Mouse (Mus musculus) 416B (cell line): ENCODE measurements around the gene Clcf1.

Source experiments
- DNase-seq: peaks from one replicate; pipeline ENCODE4 v3.0.0; 2011; ENCODE audit warnings: low read depth

Clcf1 gene

DNA sequence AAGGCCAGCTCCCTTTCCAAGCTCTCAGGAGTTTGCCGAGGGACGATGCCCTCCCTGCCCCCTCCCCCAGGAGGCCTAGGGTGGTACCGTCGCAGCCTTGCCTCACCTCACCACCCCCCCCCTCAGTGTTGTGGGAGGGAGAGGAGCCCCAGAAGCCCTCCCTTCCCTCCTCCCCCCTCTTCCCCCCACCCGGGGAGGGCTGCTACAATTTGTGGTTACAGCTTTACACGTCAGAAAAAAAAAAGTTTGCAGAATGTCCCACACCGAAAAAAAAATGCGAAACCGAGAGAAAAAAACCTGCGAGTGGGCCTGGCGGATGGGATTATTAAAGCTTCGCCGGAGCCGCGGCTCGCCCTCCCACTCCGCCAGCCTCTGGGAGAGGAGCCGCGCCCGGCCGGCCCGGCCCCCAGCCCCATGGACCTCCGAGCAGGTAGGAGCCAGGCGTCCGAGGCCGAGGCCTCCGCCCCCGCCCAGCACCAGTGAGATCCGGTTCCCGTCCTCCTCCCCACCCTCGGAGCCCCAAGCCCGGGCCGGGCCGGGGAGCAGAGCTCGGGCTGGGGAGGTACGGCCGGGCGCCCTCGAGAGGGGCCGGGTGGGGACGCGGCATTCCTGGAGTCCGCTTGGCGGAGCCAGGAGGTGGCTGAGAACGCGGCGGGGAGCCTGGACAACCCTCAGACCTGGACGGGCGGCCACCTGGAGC is at the start of gene Clcf1, which contains the start of gene AC109138.7:
TSS of gene Clcf1 (plus strand) at position 168 of the 700 bp plus-strand sequence.
TSS of gene AC109138.7 (plus strand) at position 287 of the 700 bp plus-strand sequence.
- DNase-seq, result peak; percentile 62

DNA sequence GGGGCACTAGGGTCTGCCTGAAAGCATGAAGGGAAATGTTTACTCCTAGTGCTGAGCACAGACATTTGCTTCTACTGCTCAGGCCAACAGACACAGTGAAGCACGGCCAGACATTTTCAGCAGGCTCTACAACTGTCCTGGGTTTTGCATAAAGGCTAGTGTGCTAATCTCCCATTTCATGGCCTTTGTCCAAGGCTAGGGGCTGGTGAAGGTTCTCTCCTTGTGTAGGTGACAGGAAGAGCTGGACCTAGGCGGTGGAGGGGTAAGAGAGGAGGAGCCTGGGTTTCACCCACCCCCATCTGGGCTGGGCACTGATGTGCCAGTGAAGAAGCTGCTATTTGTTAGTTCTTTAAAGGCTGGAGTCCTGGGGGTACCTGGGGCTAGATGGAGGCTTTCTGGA is 49.3 kb upstream of the Clcf1 start:
- no peak for DNase-seq

DNA sequence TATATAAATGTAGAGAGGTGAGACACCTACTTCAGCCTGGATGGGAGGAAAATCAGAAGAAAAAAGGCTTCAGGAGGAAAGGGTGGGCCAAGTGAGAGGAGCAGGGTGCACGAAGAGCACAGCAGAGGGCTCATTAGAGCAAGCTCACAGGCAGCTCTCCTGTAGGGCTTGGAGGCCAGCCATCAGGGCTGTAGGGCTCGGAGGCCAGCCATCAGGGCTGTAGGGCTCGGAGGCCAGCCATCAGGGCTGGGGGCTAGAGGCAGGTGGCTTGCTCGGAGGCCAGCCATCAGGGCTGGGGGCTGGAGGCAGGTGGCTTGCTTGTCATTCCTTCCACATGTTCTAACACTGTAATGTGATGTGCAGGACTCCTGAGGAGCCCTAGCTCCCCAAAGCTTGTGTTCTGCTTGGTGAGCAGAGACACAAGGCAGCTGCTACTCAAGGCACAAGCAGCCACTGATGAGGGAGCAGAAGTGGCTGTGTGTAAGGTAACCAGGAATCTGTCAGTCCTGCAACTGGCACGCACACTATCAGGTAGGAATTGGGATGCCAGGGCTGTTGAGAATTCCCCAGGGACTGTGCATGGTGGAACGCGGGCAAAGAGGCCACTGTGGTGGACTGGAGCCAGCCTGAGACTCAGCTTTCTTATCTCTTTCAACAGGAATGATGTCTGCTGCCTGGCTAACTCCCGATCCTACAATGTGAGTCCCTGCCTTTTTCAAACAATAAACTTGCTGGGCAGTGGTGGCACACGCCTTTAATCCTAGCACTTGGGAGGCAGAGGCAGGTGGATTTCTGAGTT is 47.2 kb upstream of the Clcf1 start:
- no peak for DNase-seq

DNA sequence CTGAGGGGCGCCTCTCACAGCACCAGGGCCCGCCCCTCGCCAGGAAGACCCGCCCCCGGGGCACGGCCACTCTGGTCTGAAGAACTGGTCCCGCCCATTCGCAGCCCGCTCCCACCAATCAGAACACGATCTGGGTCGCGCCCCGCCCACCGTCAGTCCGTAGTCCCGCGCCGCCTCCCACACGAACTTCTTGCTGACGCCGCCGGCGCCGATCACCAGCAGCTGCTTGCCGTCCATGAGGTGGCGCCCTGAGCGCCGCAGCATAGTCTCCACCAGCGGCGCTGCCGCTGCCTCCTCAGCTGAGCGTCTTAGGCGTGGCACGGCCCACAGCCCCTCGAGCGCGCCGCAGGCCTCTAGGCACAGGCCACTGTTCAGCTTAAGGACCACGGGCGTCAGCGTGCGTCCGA is 44.7 kb upstream of the Clcf1 start:
- peak; percentile 98 for DNase-seq

DNA sequence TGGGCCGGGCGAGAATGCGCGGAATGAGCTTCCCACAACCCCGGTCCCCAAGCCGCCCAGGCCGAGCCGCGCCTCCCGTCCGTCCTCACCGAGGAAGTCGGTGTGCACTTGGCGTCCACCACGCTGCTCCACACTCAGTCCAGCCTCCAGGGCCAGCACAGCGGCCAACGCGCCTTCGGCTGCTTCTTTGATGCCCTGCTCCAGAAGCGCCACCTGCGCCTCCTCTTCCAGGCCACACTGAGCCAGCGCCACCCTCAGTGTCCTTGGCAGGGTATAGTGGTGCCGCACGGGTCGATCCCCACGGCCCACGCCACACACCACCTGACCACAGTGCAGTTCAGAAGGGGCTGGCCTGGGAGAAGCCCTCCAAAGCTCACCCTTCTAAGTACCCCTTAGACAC is 44.2 kb upstream of the Clcf1 start:
- DNase-seq, result no peak

DNA sequence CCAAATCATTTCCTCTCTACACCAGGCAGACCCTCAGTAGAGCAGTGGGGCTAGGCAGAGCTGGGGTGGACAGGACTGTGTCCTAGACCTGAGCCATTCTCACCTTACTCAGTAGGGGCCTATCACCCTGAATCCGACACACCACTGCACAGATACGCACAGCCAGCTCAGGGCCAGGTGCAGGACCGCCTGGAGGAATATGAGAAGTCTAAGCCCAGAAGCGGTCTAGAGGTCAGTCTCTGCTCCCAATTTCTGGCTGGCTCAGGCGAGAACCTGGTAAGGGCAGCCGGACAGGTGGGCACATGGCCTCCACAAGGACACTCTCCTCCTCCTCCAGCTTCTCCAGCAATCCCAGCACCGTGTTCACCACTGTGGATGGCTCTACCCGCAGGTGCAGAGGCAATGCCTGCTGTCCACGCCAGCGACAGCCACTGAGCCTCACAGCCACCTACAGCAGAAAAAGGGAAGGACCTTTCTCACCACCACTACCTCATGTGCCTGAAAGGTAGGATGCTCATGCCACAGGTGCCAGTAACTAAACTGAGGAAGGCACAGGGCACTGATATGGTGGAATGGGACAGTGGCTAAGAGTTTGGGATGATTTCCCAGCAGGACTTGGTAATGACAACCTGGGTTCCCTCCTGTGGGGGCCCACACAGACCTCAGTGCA is 43.2 kb upstream of the Clcf1 start:
- DNase-seq, result no peak

DNA sequence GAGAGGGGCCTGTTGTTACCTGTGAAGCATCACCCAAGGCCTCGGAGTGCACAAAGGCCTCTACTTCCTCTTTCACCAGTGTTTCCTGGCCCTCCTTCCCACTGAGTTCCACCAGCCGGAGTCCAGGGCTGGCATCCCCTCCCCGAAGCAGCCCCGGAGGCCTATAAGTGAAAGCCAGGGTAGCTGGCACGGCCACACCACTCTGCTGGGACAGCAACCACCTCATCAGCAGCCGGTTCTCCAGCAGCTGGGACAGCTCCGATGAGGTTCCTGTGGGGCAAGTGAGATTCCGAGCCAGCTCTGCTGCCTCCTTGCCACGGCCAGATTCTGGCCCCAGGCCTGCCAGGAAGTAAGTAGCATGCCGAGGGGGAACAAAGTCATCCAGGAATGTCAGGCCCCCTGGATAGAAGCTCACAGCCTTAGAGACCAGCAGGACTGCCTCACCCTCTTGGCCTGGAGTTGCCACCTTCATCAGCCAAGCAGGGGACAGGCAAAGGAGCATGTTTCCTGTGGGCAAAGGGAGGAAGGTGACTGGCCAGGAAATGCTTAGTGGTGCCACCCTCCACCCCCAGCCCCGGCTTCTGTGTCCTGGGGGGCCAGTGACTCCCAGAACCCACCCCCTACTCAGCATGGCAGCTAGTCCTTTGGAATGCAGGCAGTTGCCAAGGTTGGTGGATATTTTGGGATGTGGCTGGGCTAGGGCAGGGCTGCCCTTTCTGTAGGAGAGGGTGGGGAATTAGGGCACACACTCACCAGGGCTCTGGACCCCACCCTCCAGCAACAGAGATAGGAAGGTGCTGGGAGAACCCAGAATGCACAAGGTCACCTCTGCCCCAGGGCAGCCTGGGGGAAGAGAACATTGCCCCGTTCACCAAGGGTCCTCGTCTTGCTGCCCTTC is 42.4 kb upstream of the Clcf1 start:
- peak; percentile 32 for DNase-seq

DNA sequence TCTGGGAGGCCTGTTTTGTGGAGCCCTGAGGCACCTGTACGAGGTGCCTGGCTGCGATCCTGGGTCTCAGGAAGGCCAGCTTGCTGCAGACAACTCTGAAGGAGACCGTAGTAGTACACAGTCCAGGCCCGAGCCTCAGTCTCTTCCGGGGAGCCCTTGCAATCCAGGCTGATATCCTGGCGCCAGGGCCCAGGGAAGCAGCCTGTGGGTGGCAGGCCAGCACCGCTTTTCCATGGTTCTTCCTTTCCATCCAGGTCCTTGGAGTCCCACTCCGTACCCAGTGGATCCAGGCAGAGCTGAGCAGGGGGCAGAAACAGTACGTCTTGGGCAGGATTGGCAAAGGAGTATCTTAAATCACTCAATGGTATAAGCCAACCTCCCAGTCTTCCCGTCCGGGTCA is 41.1 kb upstream of the Clcf1 start:
- no peak for DNase-seq

DNA sequence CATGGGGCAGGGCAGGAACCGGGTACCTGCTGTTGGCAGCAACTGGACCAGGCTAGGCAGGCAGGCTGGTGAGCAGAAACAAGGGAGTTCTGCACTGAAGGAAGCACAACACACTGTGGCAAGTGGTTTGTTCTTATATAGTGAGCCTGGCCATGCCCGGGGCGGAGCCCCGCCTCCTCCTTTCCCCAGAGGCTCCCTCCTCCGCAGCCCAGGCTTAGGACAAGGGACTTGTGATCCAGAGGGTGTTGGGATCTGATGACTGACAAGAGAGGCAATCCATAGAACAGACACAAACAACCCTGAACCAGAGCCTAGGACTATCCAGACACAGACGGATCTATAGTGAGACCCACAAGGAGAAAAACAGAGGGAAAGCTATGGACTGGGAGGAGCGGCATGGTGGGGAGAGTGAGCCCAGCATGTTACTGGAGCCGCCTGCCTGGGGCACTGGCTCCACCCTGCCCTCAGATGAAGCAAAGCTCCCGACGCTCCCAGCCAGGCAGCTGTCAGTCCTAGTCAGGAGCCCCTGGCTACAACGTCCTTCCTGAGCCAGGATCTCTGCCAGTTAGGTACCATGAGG is 38.6 kb upstream of the Clcf1 start, which contains the start of gene Carns1:
TSS of gene Carns1 (minus strand) at position 112 of the 580 bp plus-strand sequence.
- no peak for DNase-seq

DNA sequence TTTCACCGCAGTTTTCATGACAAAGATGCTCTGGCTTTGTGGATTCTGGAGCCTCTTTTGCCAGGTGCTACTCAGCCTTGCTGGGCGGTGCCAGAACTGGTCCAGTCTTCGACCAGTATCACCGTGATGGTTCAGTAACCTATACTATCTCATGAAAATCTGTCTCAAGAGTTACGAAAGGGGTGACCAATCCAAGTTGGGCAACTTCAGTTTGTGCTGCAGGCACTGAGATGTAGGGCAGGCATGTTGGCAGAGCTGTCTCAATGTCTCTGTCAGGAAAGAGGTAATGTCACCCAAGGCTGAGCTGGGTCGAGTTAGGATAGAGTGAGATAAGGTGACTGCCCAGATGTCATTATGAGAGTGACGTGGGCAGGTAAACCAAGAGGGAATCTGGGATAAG is 33.6 kb upstream of the Clcf1 start:
- peak; percentile 62 for DNase-seq

DNA sequence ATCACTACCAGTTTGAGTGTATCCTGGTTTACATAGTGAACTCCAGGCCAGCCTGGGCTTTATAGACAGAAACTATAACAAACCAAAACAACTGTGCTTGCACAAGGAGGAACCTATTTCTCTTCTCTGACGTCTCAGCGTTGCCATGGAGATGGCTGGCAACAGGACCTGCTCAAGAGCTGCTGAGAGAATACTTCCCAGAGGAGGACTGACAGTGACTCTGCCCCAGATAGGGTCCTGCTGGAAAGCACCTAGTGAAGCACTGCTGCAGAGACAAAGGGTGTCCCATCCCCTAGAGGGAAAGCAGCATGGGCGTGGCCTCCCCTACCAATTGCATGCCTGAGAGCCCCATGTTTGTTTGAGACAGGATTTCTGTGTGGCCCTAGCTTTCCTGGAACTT is 32.1 kb upstream of the Clcf1 start:
- DNase-seq, result peak; percentile 34

DNA sequence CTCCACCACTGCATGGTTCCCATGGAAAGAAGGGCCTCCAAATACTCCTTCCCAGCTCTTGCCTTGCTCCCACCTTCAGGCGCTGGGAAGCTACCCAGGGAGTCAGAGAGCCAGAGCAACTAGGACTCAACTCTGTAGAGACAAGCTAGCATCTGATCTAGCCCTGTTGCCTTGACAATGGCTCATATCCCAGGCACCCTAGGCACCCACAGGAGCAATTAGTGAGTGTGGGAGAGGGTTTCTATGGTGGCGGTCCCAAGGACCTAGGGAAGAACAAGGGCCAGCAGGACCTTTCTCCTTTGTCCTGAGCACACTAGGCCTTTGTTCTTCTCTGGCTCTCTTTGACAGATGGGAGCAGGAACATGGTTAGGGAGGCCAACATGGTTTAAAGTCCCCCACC is 30.3 kb upstream of the Clcf1 start:
- DNase-seq, result no peak

DNA sequence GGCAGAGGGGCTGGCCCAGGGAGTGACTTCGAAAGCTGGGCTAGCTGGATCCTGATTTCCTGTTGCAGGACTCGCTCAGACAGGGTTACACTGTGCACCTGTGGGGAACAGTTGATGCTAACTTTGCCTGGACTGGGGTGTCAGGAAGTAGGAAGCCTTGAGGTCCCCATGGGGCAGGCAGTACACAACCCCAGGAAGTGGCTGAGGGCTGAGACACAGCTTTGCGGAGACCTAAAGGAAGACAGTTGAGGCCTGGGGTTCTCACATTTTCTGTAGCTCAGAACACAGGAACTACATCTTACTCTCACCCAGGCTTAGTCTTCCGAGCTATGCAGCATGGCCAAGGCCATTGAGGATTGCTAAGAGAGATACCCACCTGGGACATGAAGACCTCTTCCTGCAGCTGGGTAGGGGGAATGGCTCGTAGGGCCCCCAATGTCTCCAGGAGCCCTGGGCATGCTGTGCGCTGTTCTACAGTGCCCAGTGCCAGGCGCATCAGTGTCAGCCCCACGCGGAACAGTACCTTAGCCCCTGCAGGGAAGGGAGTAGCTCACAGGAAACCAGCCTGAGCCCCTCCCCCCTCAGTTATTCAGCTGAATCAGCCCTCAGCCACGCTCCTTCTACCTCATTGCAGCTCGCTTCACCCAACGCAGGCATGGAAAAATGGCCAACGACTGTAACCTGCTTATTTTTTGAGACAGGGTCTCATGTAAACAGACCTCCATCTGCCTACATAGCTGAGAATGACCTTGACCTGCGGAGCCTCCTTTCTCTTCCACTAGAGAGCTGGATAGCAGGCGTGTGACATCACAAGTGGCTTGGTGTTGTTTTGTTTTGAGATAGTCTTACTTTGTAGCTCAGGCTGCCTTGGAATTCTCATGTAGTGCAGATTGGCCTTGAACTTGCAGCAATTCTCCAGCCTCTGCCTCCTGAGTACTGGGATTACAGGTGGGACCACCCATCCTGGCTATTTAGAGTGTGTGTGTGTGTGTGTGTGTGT is 28.8 kb upstream of the Clcf1 start:
- DNase-seq, result peak; percentile 93

DNA sequence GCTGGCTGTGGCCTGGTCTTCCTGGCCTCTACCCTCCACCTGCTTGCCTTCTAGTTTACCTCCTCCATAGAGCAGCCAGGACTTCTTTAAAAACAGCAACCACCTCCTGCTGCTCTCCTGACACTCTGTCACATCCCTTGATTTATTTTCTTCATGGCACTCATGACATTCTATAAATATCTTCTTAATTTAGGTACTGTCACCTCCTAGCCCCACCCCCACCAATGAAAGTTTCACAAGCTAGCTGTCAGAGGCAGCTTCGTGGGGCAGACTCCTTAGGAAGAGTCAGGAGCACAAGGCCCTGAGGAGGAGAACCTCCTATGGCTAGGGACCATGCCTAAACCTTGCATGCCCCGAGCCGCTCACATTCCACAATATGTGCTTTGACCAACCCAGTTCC is 26.7 kb upstream of the Clcf1 start:
- no peak for DNase-seq

DNA sequence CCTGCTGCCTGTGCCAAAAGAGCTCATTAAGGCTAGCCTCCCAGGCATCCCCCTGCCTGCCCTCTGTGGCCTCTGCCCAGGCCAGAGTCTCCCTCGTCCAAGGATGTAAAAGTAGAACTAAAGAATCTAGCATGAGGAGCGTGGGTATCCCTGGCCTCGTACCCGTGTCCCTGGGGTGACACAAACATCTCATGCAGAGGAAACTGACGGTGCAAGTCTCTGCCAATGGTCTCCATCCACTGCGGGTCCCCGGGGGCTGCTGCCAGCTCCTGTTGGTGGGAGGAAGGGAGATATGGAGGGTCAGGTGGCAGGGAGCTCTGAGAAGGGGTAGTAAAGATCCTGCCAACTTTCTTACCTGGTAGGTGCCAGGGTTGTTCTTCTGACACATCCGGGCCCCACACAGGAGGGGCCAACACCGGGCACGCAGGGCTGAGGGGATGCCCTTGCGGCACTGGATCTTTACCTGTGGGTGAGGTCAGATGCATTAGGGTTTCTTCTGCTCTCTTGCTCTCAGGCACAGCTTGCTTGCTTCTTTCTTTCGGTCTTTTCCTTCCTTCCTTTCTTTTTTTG is 24.9 kb upstream of the Clcf1 start:
- no peak for DNase-seq

DNA sequence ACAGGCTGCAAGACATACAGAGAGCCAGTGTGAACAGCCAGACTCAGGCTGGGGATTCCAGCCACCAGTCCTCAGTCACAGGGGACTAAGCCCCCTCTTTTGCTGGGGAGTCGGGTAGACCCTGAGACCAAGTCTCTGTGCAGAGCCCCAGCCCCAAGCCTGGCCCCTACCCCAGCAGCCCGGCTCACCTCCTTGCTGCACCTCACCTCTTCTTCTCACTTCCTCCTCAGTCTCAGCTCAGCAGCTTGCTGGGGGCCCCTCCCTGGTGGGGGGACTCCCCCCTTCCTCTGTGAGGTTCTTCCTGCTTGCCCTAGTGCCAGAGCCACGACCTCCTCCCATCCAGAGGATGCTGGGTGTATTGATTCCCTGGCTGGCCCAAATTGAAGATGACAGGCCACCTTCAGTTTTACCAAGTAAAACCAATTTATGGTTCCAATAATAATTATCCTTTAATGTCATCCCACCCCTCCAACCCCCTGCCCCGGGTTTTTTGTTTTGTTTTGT is 23.2 kb upstream of the Clcf1 start, which contains the start of gene Tbc1d10c:
TSS of gene Tbc1d10c (minus strand) at position 454 of the 504 bp plus-strand sequence.
- peak; percentile 76 for DNase-seq

DNA sequence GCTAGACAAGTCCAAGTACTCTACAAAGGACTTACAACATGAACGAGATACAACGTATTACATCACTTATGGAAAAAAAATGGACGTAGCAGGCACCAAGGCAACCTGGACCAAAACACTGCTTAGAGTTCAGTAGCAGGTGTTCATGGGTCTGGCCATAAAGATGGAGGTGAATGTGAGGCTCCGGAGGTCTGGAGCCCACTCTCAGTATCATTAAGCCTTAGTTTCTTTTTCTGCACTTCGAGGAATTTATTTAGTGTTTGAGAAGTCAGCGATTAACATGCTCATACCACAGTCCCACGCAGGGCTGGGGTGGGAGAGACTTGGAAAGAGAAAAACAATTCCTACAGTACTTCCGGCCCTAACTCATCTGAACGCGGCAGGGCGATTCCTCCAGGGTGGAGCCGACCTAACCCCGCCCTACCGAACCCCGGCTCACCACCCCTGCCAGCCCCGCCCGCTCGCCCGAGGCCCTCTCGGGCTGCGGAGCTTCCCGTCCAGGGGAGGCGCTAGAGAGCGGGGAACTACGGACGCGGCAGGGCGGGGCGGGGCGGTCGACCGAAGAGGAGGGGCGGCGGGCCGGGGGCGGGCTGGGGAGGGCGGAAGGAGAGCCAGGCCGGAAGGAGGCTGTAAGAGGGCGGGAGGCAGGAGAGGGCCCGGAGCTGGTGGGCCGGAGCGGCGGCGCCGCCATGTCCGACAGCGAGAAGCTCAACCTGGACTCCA is 22.3 kb upstream of the Clcf1 start, which contains the start of gene Ppp1ca:
TSS of gene Ppp1ca (plus strand) at position 538 of the 723 bp plus-strand sequence.
- peak; percentile 93 for DNase-seq

DNA sequence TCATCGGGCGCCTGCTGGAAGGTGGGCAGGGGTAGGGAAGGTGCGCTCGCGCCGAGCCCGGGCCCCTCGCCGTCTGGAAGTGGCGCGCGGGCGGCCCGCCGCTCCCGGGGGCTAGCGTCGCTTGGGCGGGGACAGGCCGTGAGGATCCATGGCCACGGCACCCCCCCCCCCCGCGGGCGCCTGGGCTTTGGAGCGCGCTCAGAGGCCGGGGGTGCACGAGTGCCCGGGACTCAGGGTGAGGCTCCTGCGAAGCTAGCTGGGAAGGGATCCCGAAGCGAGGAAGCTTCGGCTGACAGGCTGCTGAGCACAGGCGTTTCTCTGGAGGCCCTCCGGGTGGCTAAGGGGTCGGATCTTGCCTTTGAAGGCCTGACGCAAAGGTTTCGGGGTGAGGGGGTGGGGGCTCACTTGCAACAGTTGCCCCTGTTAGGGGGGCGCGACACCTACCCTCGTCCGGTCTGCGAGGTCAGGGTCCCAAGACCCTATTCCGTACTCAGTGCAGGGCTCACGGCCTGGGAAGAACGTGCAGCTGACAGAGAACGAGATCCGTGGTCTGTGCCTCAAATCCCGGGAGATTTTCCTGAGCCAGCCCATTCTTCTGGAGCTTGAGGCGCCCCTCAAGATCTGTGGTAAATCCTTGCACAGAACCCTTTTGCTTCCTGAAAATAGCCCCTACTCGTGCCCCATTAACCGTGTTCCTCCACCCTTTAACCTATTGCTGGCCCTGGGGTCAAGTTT is 21.6 kb upstream of the Clcf1 start:
- DNase-seq, result no peak
